Mouse (Mus musculus) lung, adult 2 months (tissue): ENCODE data around the gene Txndc11.

Experiments used
- CTCF ChIP-seq: fragments of 200-500 bp; IDR thresholded peaks from 2 replicates; pipeline ENCODE4 v1.5.1; 2011; ENCODE audit warnings: mild to moderate bottlenecking, low read length, control low read depth; ENCODE audit not compliant: insufficient read depth
- POLR2A ChIP-seq: fragments of 200-500 bp; IDR thresholded peaks from 2 replicates; pipeline ENCODE4 v1.6.1; 2011; ENCODE audit warnings: low read depth, mild to moderate bottlenecking, control low read depth, low read length, borderline replicate concordance; ENCODE audit errors: extremely low read depth

- TF ChIP-seq POLR2A, result no peak
- no peak for TF ChIP-seq CTCF
Measured at GRCm38 (mm10) chr16:11051134-11051533, 83.3 kb downstream of the Txndc11 start.
